Mouse (Mus musculus) pancreas, adult 10 weeks (tissue): ENCODE results near the gene Gm10310. TPM values are rescaled to one million over a fixed set of nuclear protein-coding genes. Genes with fewer than 3 reads are reported as not detected.

Source experiments
- polyA plus RNA-seq: library from polyadenylated mRNA; stranded (reverse); fragments of 350-450 nt; fragmentation: Illumina TruSeq; extraction: RNeasy Lipid Tissue Mini Kit (QIAGEN cat#74804); gene quantifications from one replicate; pipeline ENCODE4 v1.2.3, GENCODE M21; 2015; ENCODE audit warnings: low read depth, low replicate concordance; ENCODE audit not compliant: insufficient read depth

Gm10310 gene
- polyA plus RNA-seq = not detected

GRCm38 (mm10) chr10:129984962-129985361 is at the start of gene Gm10310:
Gm10310 (minus strand) TSS chr10:129985062.

GRCm38 (mm10) chr10:130030048-130030447 is 45.2 kb upstream of the Gm10310 start, which contains the start of gene Olfr821:
Olfr821 (plus strand) TSS chr10:130030348.

GRCm38 (mm10) chr10:130012321-130012720 is 27.5 kb upstream of the Gm10310 start, which contains the start of gene Olfr820:
Olfr820 (plus strand) TSS chr10:130012621.

GRCm38 (mm10) chr10:129976040-129976439 is 8.8 kb downstream of the Gm10310 start, which contains the start of gene Olfr247:
Olfr247 (minus strand) TSS chr10:129976140.

GRCm38 (mm10) chr10:129967166-129967565 is 17.7 kb downstream of the Gm10310 start, which contains the start of gene Olfr819:
Olfr819 (minus strand) TSS chr10:129967266.

GRCm38 (mm10) chr10:129949000-129949399 is 35.9 kb downstream of the Gm10310 start, which contains the start of gene Olfr818:
Olfr818 (minus strand) TSS chr10:129949100.

Other genes starting within 250 kb of the Gm10310 start
- gene Olfr806, start 243.1 kb downstream of the Gm10310 start, polyA plus RNA-seq = not detected
- not detected for gene Olfr807, start 227.3 kb downstream of the Gm10310 start, polyA plus RNA-seq
- not detected for gene Olfr808, start 219.6 kb downstream of the Gm10310 start, polyA plus RNA-seq
- gene Olfr809, start 210.4 kb downstream of the Gm10310 start, polyA plus RNA-seq = not detected
- gene Olfr810, start 190.1 kb downstream of the Gm10310 start, polyA plus RNA-seq = not detected
- gene Olfr811, start 180.7 kb downstream of the Gm10310 start, polyA plus RNA-seq = not detected
- gene Olfr812, start 139.0 kb downstream of the Gm10310 start, polyA plus RNA-seq = not detected
- gene Olfr813, start 129.7 kb downstream of the Gm10310 start, polyA plus RNA-seq = not detected
- gene Olfr814, start 105.2 kb downstream of the Gm10310 start, polyA plus RNA-seq = not detected
- gene Olfr815, start 79.2 kb downstream of the Gm10310 start, polyA plus RNA-seq = not detected
- gene Olfr816, start 69.5 kb downstream of the Gm10310 start, polyA plus RNA-seq = not detected
- gene Olfr818, start 36.0 kb downstream of the Gm10310 start, polyA plus RNA-seq = not detected
- gene Olfr819, start 17.8 kb downstream of the Gm10310 start, polyA plus RNA-seq = not detected
- gene Olfr247, start 8.9 kb downstream of the Gm10310 start, polyA plus RNA-seq = not detected
- gene Olfr820, start 27.6 kb upstream of the Gm10310 start, polyA plus RNA-seq = not detected
- not detected for gene Olfr821, start 45.3 kb upstream of the Gm10310 start, polyA plus RNA-seq
- not detected for gene Olfr822, start 86.1 kb upstream of the Gm10310 start, polyA plus RNA-seq
- not detected for gene Olfr823, start 130.3 kb upstream of the Gm10310 start, polyA plus RNA-seq
- not detected for gene Olfr824, start 144.9 kb upstream of the Gm10310 start, polyA plus RNA-seq
- not detected for gene Olfr825, start 181.7 kb upstream of the Gm10310 start, polyA plus RNA-seq
- not detected for gene Olfr826, start 199.1 kb upstream of the Gm10310 start, polyA plus RNA-seq
- not detected for gene Olfr827, start 229.3 kb upstream of the Gm10310 start, polyA plus RNA-seq